8 mouse cellular contexts compared by ENCODE assay signal in the genomic region with DNA sequence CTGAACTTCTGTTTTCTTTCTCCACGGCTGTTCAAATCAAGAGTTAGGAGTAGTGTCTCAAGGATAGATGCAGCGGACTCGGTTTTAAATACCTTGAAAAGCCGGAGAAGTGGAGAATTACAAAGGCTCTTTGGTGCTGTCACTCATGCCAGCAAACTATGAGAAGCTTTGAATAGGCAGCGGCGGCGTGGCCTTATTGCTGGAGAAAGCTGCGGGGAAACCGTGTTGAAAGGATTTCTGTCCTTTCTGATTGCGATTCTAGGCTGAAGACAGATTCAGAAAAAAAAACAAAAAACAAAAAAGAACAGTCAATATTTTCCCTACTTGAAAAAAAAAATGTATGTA. TPM values are rescaled to one million over a fixed set of nuclear protein-coding genes. Genes with fewer than 3 reads are reported as not detected.
DNase-seq lines count a peak whose midpoint lies in the region; ATAC-seq and TF ChIP-seq lines count a peak whose summit lies in the region.

No protein-coding gene starts in this region.

- H3K4me2 ChIP-seq in heart, embryonic 13.5 days = peak overlapping the region; percentile 94

- no peak for TF ChIP-seq RAD21 in MEL (IDR thresholded peaks at IDR 0.05; ENCODE audit: low read depth, low read length)

- TF ChIP-seq EP300 in MEL (IDR thresholded peaks at IDR 0.05; ENCODE audit: low read depth in 1 of 2, low read length in 2 of 2) = no peak

- H3K36me3 ChIP-seq in heart, embryonic 13.5 days = peaks cover 28% of the 10 kb centered on the region
- peaks cover 4 to 33% of the 10 kb centered on the region in 2 experiments; a peak in 3 of 4 replicates for H3K36me3 ChIP-seq in MEL (ENCODE audit: control insufficient read depth in 1 of 2, insufficient read depth in 2 of 2, low read length in 2 of 2)
- peaks cover 24% of the 10 kb centered on the region for H3K36me3 ChIP-seq in megakaryocyte, embryonic 14.5 days (replicated peaks; ENCODE audit: low read length)

- TF ChIP-seq POLR2A in MEL (IDR thresholded peaks at IDR 0.05; ENCODE audit: control insufficient read depth in 1 of 2, insufficient read depth in 1 of 2, low read depth in 1 of 2, low read length in 2 of 2, poor library complexity in 1 of 2) = no peak

- DNase-seq in heart, adult 8-10 months (ENCODE audit: low spot score) = no peak
- DNase-seq in MEL (ENCODE audit: low read depth, low spot score) = no peak
- DNase-seq in c-Kit-positive CD71-positive TER-119-positive erythroid progenitor cells, embryonic 14.5 days (ENCODE audit: low spot score) = no peak
- no peak for DNase-seq in kidney, postnatal 10 days
- DNase-seq in spleen, adult 18-20 months = no peak

- WGBS in heart, embryonic 13.5 days = under 1% methylated on average over 10 of the region's 10 CpGs

- 0 out of 2 replicates have a peak, but pooled peaks cover 3% of the 10 kb centered on the region for H3K27me3 ChIP-seq in heart, embryonic 13.5 days (replicated peaks)
- H3K27me3 ChIP-seq in MEL (ENCODE audit: control insufficient read depth in 1 of 2, insufficient read depth in 2 of 2, low read length in 2 of 2) = 0 out of 4 replicates have a peak, but pooled peaks cover 0 to 2% of the 10 kb centered on the region in 2 experiments
- peaks cover 1% of the 10 kb centered on the region for H3K27me3 ChIP-seq in megakaryocyte, embryonic 14.5 days (replicated peaks)

- TF ChIP-seq CTCF in MEL (IDR thresholded peaks at IDR 0.05 in 2 of 3, conservative IDR thresholded peaks at IDR 0.05 in 1 of 3; ENCODE audit: control insufficient read depth in 1 of 3, insufficient read depth in 1 of 3, low read depth in 2 of 3, low read length in 3 of 3, poor library complexity in 1 of 3, severe bottlenecking in 1 of 3) = no peak

- peak overlapping the region; percentile 99 for H3K27ac ChIP-seq in heart, embryonic 13.5 days (replicated peaks)
- peak overlapping the region; percentile 88 for H3K27ac ChIP-seq in MEL (ENCODE audit: control insufficient read depth, low read depth, low read length)

- no peaks in the 10 kb centered on the region for H3K9me3 ChIP-seq in heart, embryonic 13.5 days
- H3K9me3 ChIP-seq in MEL (replicated peaks; ENCODE audit: insufficient read depth, low read length) = no peaks in the 10 kb centered on the region
- no peaks in the 10 kb centered on the region for H3K9me3 ChIP-seq in megakaryocyte, embryonic 14.5 days

- no peak for ATAC-seq in heart, embryonic 13.5 days (ENCODE audit: extremely low read depth, insufficient number of reproducible peaks, low FRiP score, low TSS enrichment)
- ATAC-seq in hematopoietic stem cell, adult 5-6 weeks (replicated peaks in 1 of 2; ENCODE audit: insufficient read depth in 1 of 2, low FRiP score in 2 of 2, low TSS enrichment in 1 of 2, low read depth in 1 of 2, poor library complexity in 2 of 2, severe bottlenecking in 2 of 2) = peak; percentile 54 to 61

- peak overlapping the region; percentile 90 for H3K9ac ChIP-seq in heart, embryonic 13.5 days
- peak overlapping the region; percentile 81 for H3K9ac ChIP-seq in MEL (ENCODE audit: control insufficient read depth, low read depth, low read length, poor library complexity, severe bottlenecking)

- peaks cover 30% of the 10 kb centered on the region for H3K79me2 ChIP-seq in MEL (ENCODE audit: control insufficient read depth, insufficient read depth, low read length, poor library complexity)

- peaks cover 45% of the 10 kb centered on the region for H3K4me1 ChIP-seq in heart, embryonic 13.5 days
- H3K4me1 ChIP-seq in MEL (ENCODE audit: control insufficient read depth in 1 of 2, insufficient read depth in 2 of 2, low read length in 2 of 2) = peaks cover 0 to 10% of the 10 kb centered on the region in 2 experiments; a peak in 3 of 4 replicates
- peaks cover 36% of the 10 kb centered on the region for H3K4me1 ChIP-seq in megakaryocyte, embryonic 14.5 days

- peak overlapping the region; percentile 80 for H3K4me3 ChIP-seq in heart, embryonic 13.5 days
- peak overlapping the region; percentile 81 to 97 for H3K4me3 ChIP-seq in MEL (ENCODE audit: control insufficient read depth in 1 of 2, insufficient read depth in 1 of 2, low read depth in 2 of 2, low read length in 2 of 2)
- peak overlapping the region; percentile 95 for H3K4me3 ChIP-seq in megakaryocyte, embryonic 14.5 days (replicated peaks)

TF ChIP-seq in MEL, 35 proteins besides CTCF, POLR2A, EP300 and RAD21:
- TF ChIP-seq E2F4 (IDR thresholded peaks at IDR 0.05; ENCODE audit: borderline replicate concordance, low read depth, low read length) (no peak), SIN3A (IDR thresholded peaks at IDR 0.05; ENCODE audit: low read length) (0 out of 2 replicates have a peak, but pooled peaks have one; percentile 47)

RNA-seq across cellular contexts. Expression of gene Zfp322a, which starts 0.4 kb away (rescaled TPM):
- polyA plus RNA-seq in heart, embryonic 13.5 days (2015; fragmentation: Nextera tagmentation; extraction: Ambion mirVana) = 36.7 and 40.7 TPM in 2 replicates
- total RNA-seq in heart, adult 8-10 months (2022) = 10 to 100 TPM; 12.3 to 15.4 (median 14.7) TPM
- total RNA-seq in MEL (2012; rRNA removed) = 7.0 and 8.4 TPM in 2 replicates
- polyA plus RNA-seq in MEL (2012; ENCODE audit: insufficient read depth in 1 of 2, insufficient read length in 2 of 2, low read depth in 1 of 2, low replicate concordance in 2 of 2, missing spikeins in 1 of 2) = 1 to 10 TPM in 1 of 2 experiments, not detected in 1; 5.7 TPM
- 53.6 and 57.6 TPM in 2 replicates for total RNA-seq in hematopoietic stem cell, adult 5-6 weeks (2017)
- polyA plus RNA-seq in megakaryocyte, embryonic 14.5 days (2012; ENCODE audit: insufficient read depth, low replicate concordance) = 0.07 TPM in 1 of 2 replicates, not detected in the other

RNA-seq across cellular contexts. Expression of gene Abt1, which starts 54.3 kb away (rescaled TPM):
- 8.5 and 8.7 TPM in 2 replicates for polyA plus RNA-seq in heart, embryonic 13.5 days (2015; fragmentation: Nextera tagmentation; extraction: Ambion mirVana)
- total RNA-seq in heart, adult 8-10 months (2022) = 1 to 10 TPM; 4.1 to 4.8 (median 4.7) TPM
- total RNA-seq in MEL (2012; rRNA removed) = 12.5 and 16.2 TPM in 2 replicates
- 10 to 100 TPM in 1 of 2 experiments, not detected in 1; 14.2 TPM for polyA plus RNA-seq in MEL (2012; ENCODE audit: insufficient read depth in 1 of 2, insufficient read length in 2 of 2, low read depth in 1 of 2, low replicate concordance in 2 of 2, missing spikeins in 1 of 2)
- total RNA-seq in hematopoietic stem cell, adult 5-6 weeks (2017) = 12.5 and 18.7 TPM in 2 replicates
- polyA plus RNA-seq in megakaryocyte, embryonic 14.5 days (2012; ENCODE audit: insufficient read depth, low replicate concordance) = 1.6 and 7.8 TPM in 2 replicates
